Mouse (Mus musculus): Measurements from ENCODE around the gene Nfe2l1.
"Not testable (repeated sequence)": the region's sequence is repeated elsewhere in the genome, so short reads cannot be mapped to it uniquely, and the experiment has no call there.

Gene Nfe2l1

GRCm38 (mm10) chr11:96829813-96830538 lies at the start of gene Nfe2l1:
TSS of gene Nfe2l1 (minus strand) at chr11:96829968.
- in situ Hi-C loops (cut with MboI, MseI), result no loop called here

GRCm38 (mm10) chr11:96879359-96879758 lies 49.6 kb upstream of the Nfe2l1 start:
- in situ Hi-C loops (cut with MboI, MseI), result no loop called here

GRCm38 (mm10) chr11:96878715-96879114 lies 48.9 kb upstream of the Nfe2l1 start:
- in situ Hi-C loops (cut with MboI, MseI), result no loop called here

GRCm38 (mm10) chr11:96877071-96877470 lies 47.3 kb upstream of the Nfe2l1 start:
- in situ Hi-C loops (cut with MboI, MseI), result no loop called here

GRCm38 (mm10) chr11:96876300-96877040 lies 46.7 kb upstream of the Nfe2l1 start:
- in situ Hi-C loops (cut with MboI, MseI), result no loop called here

- in situ Hi-C loops (cut with MboI, MseI), result no loop called here
Observed at GRCm38 (mm10) chr11:96875745-96876144, 46.0 kb upstream of the Nfe2l1 start.

- in situ Hi-C loops (cut with MboI, MseI), result no loop called here
Observed at GRCm38 (mm10) chr11:96875270-96875669, 45.5 kb upstream of the Nfe2l1 start.

- in situ Hi-C loops (cut with MboI, MseI), result no loop called here
Observed at GRCm38 (mm10) chr11:96873601-96874140, 43.9 kb upstream of the Nfe2l1 start.

GRCm38 (mm10) chr11:96872441-96873379 lies 42.9 kb upstream of the Nfe2l1 start:
- in situ Hi-C loops (cut with MboI, MseI), result no loop called here

- in situ Hi-C loops (cut with MboI, MseI), result loop anchor here (5.0 to 10.0 kb wide), 3 partner anchors 45 to 572 kb away; partner anchors contain the start of gene Hoxb6
Observed at GRCm38 (mm10) chr11:96867149-96867548, 37.4 kb upstream of the Nfe2l1 start.

- in situ Hi-C loops (cut with MboI, MseI), result loop anchor here (5.0 to 10.0 kb wide), 3 partner anchors 86 to 569 kb away; partner anchors contain the start of genes Hoxb6 and Snx11
Observed at GRCm38 (mm10) chr11:96863206-96863995, 33.6 kb upstream of the Nfe2l1 start.

- in situ Hi-C loops (cut with MboI, MseI), result loop anchor here (5.0 to 10.0 kb wide), 3 partner anchors 85 to 568 kb away; partner anchors contain the start of genes Hoxb6 and Snx11
Observed at GRCm38 (mm10) chr11:96862534-96862933, 32.8 kb upstream of the Nfe2l1 start.

GRCm38 (mm10) chr11:96861878-96862289 lies 32.1 kb upstream of the Nfe2l1 start:
- in situ Hi-C loops (cut with MboI, MseI), result loop anchor here (5.0 to 10.0 kb wide), 3 partner anchors 85 to 567 kb away; partner anchors contain the start of genes Hoxb6 and Snx11

- in situ Hi-C loops (cut with MboI, MseI), result loop anchor here (5.0 to 10.0 kb wide), 3 partner anchors 84 to 567 kb away; partner anchors contain the start of genes Hoxb6 and Snx11
Observed at GRCm38 (mm10) chr11:96861446-96861845, 31.7 kb upstream of the Nfe2l1 start.

GRCm38 (mm10) chr11:96860564-96860963 lies 30.8 kb upstream of the Nfe2l1 start:
- in situ Hi-C loops (cut with MboI, MseI), result loop anchor here (5.0 to 10.0 kb wide), 3 partner anchors 83 to 566 kb away; partner anchors contain the start of genes Hoxb6 and Snx11

GRCm38 (mm10) chr11:96859635-96860034 lies 29.9 kb upstream of the Nfe2l1 start:
- in situ Hi-C loops (cut with MboI, MseI), result loop anchor here (5.0 to 10.0 kb wide), 3 partner anchors 82 to 565 kb away; partner anchors contain the start of genes Hoxb6 and Snx11

GRCm38 (mm10) chr11:96857446-96857845 lies 27.7 kb upstream of the Nfe2l1 start:
- in situ Hi-C loops (cut with MboI, MseI), result no loop called here

GRCm38 (mm10) chr11:96849681-96850467 lies 20.1 kb upstream of the Nfe2l1 start, which contains the start of gene Copz2:
TSS of gene Copz2 (plus strand) at chr11:96849870.
- in situ Hi-C loops (cut with MboI, MseI), result no loop called here

GRCm38 (mm10) chr11:96849145-96849544 lies 19.4 kb upstream of the Nfe2l1 start:
- in situ Hi-C loops (cut with MboI, MseI), result not testable (repeated sequence)
